Comparison of ENCODE assay signal across 12 mouse cellular contexts in genomic region chr10:72778356-72778755, GRCm38 (mm10).
DNase-seq lines count a peak whose midpoint lies in the region; ATAC-seq lines count a peak whose summit lies in the region.
"Had no signal": no experiment of that assay in that cellular context is flagged by ENCODE, and none has a peak within 500 bp of the region (broad histone marks: within the 10 kb centered on the region; RNA-seq: fewer than 3 reads in every experiment).

No protein-coding gene starts in this region.

- H3K27ac ChIP-seq in kidney, embryonic 15.5 days = no peak overlapping the region
- H3K27ac ChIP-seq: limb, embryonic 12.5 days had no signal

- 35% methylated on average over 3 of the region's 3 CpGs for WGBS in kidney, embryonic 15.5 days

- H3K27me3 ChIP-seq in kidney, embryonic 15.5 days = no peaks in the 10 kb centered on the region
- H3K27me3 ChIP-seq: limb, embryonic 12.5 days had no signal

- H3K9me3 ChIP-seq in kidney, embryonic 15.5 days (replicated peaks) = no peaks in the 10 kb centered on the region
- H3K9me3 ChIP-seq: limb, embryonic 12.5 days had no signal

- no peak for DNase-seq in kidney, adult 8-10 months
- peak; percentile 41 for DNase-seq in 3134 (ENCODE audit: extremely low read depth, insufficient read length, low spot score)
- peak; percentile 24 for DNase-seq in 416B (ENCODE audit: low read depth)
- DNase-seq in forelimb bud, embryonic 11.5 days (ENCODE audit: low read depth, low spot score) = peak; percentile 40
- no peak for DNase-seq in cerebellum, adult 8-10 months
- DNase-seq in layer of hippocampus, adult 8-10 months (ENCODE audit: low spot score in 2 of 2) = no peak
- DNase-seq: cerebellum, postnatal 25 days; heart, adult 11 months had no signal

- H3K4me1 ChIP-seq in kidney, embryonic 15.5 days = no peaks in the 10 kb centered on the region

- no peaks in the 10 kb centered on the region for H3K36me3 ChIP-seq in kidney, embryonic 15.5 days
- H3K36me3 ChIP-seq: limb, embryonic 12.5 days had no signal

- no peak overlapping the region for H3K4me2 ChIP-seq in kidney, embryonic 15.5 days
- H3K4me2 ChIP-seq: limb, embryonic 12.5 days had no signal

- 0 out of 2 replicates have a peak, but pooled peaks have one; percentile 43 for ATAC-seq in kidney, embryonic 15.5 days (replicated peaks; ENCODE audit: low FRiP score)
- ATAC-seq: hindbrain, embryonic 16.5 days had no signal

- H3K4me3 ChIP-seq in kidney, embryonic 15.5 days (replicated peaks) = no peak overlapping the region
- H3K4me3 ChIP-seq: erythroblast, embryonic 14.5 days; limb, embryonic 12.5 days had no signal

- no peak overlapping the region for H3K9ac ChIP-seq in kidney, embryonic 15.5 days
- H3K9ac ChIP-seq: limb, embryonic 12.5 days had no signal

Comparison
In these comparisons a context has a peak if more than half of its experiments do, and no peak if none do; other contexts are left out.
1. DNase-seq: peak in 3134 (single experiment), 416B (single experiment) and forelimb bud, embryonic 11.5 days (single experiment); none in kidney, adult 8-10 months (0 of 2), cerebellum, adult 8-10 months (single experiment) and layer of hippocampus, adult 8-10 months (0 of 2).